Mouse (Mus musculus) C2C12 (cell line): ENCODE measurements around the gene Ahdc1.

Experiments
- CEBPB ChIP-seq: IDR thresholded peaks from one replicate; pipeline ENCODE4 v1.6.1; 2011; ENCODE audit warnings: low read depth, mild to moderate bottlenecking, control low read depth, moderate library complexity
- CTCF ChIP-seq: IDR thresholded peaks from one replicate; pipeline ENCODE4 v1.5.1; 2011; ENCODE audit not compliant: control insufficient read depth, insufficient read depth, insufficient read length
- FOSL1 ChIP-seq: IDR thresholded peaks from one replicate; pipeline ENCODE4 v1.8.0; 2011; ENCODE audit warnings: mild to moderate bottlenecking, low read length; ENCODE audit not compliant: poor library complexity, insufficient read depth, severe bottlenecking
- MAX ChIP-seq: IDR thresholded peaks from one replicate; pipeline ENCODE4 v1.6.1; 2011; ENCODE audit warnings: mild to moderate bottlenecking, control low read depth
- MYOD1 ChIP-seq: IDR thresholded peaks from one replicate; pipeline ENCODE4 v1.6.1; 2011; ENCODE audit warnings: low read depth; ENCODE audit not compliant: control insufficient read depth, insufficient read length
- USF1 ChIP-seq: IDR thresholded peaks from one replicate; pipeline ENCODE4 v1.6.1; 2011; ENCODE audit warnings: low read depth, mild to moderate bottlenecking, control low read depth, moderate library complexity

DNA sequence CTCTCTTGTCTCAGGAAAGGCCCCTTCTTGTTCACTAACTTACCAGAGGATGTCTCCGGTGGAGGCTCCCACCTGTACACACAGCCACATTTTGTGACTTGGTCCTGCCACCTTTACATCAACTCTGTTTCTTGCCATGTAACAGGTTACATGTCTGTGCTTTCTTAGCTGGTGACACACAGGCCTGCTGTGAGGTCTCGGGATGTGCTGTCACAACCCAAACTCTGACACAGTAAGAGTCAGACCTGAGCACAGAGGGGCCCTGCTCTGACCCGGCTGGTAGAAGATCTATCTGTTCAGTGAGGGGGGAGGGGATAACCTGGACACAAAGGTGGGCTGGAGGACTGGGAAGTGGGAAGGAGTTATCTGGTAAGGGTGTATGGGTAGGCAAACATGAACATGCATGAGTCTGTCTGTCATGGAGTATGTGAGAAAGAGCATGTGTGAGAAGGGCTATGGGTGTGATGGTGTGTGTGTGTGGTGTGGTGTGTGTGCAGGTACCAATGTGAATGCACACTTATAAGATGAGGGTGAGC lies 7.3 kb downstream of the Ahdc1 start:
- no peak for TF ChIP-seq CTCF
- no peak for TF ChIP-seq USF1
- TF ChIP-seq MAX = no peak
- no peak for TF ChIP-seq MYOD1
- TF ChIP-seq CEBPB = no peak
- no peak for TF ChIP-seq FOSL1
